Mouse (Mus musculus) lung, embryonic 16.5 days (tissue): ENCODE results near the gene Mlph. TPM values are rescaled to one million over a fixed set of nuclear protein-coding genes. Genes with fewer than 3 reads are reported as not detected.

Experiments used
- ATAC-seq: fragments of 200-750 bp; cut with Nextera tagmentation; 2 replicates; pipeline ENCODE4 v1.8.0; 2017; ENCODE audit warnings: low read depth, mild to moderate bottlenecking, moderate library complexity
- H3K27ac ChIP-seq: fragments of 300-500 bp; sonication (generic); 2 replicates; pipeline ENCODE4 v1.5.1; 2014; ENCODE audit warnings: mild to moderate bottlenecking, control low read depth, low read length
- H3K27me3 ChIP-seq: fragments of 300-500 bp; sonication (generic); 2 replicates; pipeline ENCODE4 v1.6.1; 2014; ENCODE audit warnings: low read depth, low read length, mixed read lengths; ENCODE audit not compliant: control insufficient read depth, insufficient read depth
- H3K36me3 ChIP-seq: fragments of 300-500 bp; sonication (generic); 2 replicates; pipeline ENCODE4 v1.6.1; 2014; ENCODE audit warnings: low read length; ENCODE audit not compliant: control insufficient read depth, insufficient read depth
- H3K4me1 ChIP-seq: fragments of 300-500 bp; sonication (generic); replicated peaks from 2 replicates; pipeline ENCODE4 v1.6.1; 2014; ENCODE audit warnings: low read length, mixed read lengths; ENCODE audit not compliant: control insufficient read depth, insufficient read depth
- H3K4me2 ChIP-seq: fragments of 300-500 bp; sonication (generic); 2 replicates; pipeline ENCODE4 v1.6.1; 2014; ENCODE audit warnings: low read depth, low read length, control low read depth
- H3K4me3 ChIP-seq: fragments of 300-500 bp; sonication (generic); 2 replicates; pipeline ENCODE4 v1.5.1; 2014; ENCODE audit warnings: mild to moderate bottlenecking, low read length, control low read depth
- H3K9ac ChIP-seq: fragments of 300-500 bp; sonication (generic); 2 replicates; pipeline ENCODE4 v1.6.1; 2014; ENCODE audit warnings: low read length, control low read depth
- H3K9me3 ChIP-seq: fragments of 300-500 bp; sonication (generic); 2 replicates; pipeline ENCODE4 v1.6.1; 2016; ENCODE audit warnings: low read length; ENCODE audit not compliant: control insufficient read depth
- WGBS: fragments of 180-500 bp; shearing (Covaris S2); extraction: QIAGEN DNeasy Blood & Tissue Kit; methylation state at CpG from one replicate; pipeline ENCODE4 v1.1.7; 2014; 5-methylcytosine and 5-hydroxymethylcytosine counted together
- polyA plus RNA-seq: library from polyadenylated mRNA; unstranded; fragments of >200 nt; fragmentation: Nextera tagmentation; extraction: Ambion mirVana; gene quantifications from 2 replicates; pipeline ENCODE4 v1.2.1, GENCODE M21; 2015

Mlph gene
- polyA plus RNA-seq = 1.5 and 2.0 TPM in 2 replicates

DNA sequence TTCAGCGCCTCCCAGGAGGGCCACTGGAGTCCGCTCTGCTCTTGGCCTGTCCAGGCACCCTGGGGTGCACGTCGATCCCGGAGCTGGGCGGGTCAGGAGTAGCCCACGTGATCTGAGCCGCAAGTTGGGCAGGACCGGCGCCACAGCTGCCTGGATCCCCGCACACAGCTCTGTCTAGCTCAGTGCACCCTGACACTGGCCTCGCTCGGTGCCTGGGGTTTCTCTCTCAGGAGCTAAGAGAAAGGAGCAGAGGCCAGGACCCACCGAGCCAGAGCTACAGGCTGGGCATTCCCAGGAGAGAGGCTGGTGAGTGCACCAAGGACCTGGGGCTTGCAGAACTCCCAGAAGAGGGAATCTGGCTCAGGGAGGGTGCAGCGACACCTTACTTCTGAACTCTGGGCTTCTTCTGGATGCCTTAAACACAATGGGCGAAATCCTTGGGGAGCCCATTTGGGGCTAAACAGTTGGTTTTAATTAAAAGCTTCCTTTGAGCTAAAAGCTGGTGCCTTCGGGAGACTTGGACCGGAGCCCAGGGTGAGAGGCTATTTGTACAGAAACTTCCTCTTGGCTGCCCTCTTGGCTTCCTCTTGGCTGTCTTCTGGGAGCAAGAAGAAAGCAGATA is at the start of gene Mlph:
Gene Mlph, plus strand, starts transcription at position 138 of the 622 bp plus-strand sequence.
- Histone ChIP-seq H3K27ac (peak within 1 kb of the TSS; percentile 77), H3K4me3 (peak within 1 kb of the TSS; percentile 41), H3K9ac (peak within 1 kb of the TSS; percentile 55), H3K9me3 (peaks cover 7% of the 10 kb centered on the region), H3K27me3 (no peaks in the 10 kb centered on the region; the same call in 1 of the 2 replicates), H3K4me1 (peaks cover 20% of the 10 kb centered on the region), H3K36me3 (no peaks in the 10 kb centered on the region), H3K4me2 (peak within 1 kb of the TSS; percentile 59)
- 5% methylated on average over 18 of the region's 18 CpGs for WGBS
- ATAC-seq = peak; percentile 73

DNA sequence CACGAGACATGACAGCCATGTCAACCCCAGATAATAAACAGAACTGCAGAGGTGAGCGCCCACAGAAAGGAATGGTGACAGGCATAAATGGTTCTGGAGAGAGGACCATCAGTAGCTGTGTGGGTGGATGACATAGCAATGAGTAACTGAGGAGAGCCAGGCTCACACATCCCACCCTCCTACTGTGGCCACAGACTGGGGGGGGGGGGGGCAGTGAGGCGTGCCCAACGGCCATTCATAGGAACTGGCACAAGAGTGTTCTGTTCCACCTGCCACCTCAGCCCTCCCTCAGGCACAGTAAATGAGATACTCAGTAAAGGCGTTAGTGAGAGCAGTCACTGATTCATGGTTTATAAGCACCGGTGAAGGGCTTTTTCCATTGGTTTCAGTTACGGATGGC is 48.2 kb upstream of the Mlph start:
- H3K4me3 ChIP-seq = no peak overlapping the region
- no peaks in the 10 kb centered on the region for H3K9me3 ChIP-seq
- H3K27ac ChIP-seq = no peak overlapping the region
- H3K9ac ChIP-seq = no peak overlapping the region
- no peak overlapping the region for H3K4me2 ChIP-seq
- no peak for ATAC-seq
- H3K36me3 ChIP-seq = no peaks in the 10 kb centered on the region
- no peaks in the 10 kb centered on the region for H3K4me1 ChIP-seq
- no peaks in the 10 kb centered on the region for H3K27me3 ChIP-seq
- 85% methylated on average over 7 of the region's 7 CpGs for WGBS

DNA sequence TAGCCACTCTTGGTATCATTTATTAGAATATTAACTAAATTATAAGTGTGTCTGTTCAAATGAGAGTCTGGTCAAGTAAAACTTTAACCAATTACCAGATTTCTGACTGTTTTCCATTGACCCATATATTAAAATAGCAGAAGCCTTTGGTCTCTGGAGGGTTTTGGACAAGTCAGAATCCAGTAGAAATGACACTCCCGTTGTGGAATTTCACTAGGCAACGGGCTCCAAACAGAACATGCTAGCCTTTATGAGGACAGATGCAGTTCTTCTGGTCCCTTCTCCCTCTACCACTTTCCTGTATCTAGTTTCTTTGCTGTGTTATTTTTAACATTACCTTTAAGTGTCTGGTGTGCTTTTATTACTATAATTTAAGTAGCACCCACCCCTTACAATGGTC is 44.3 kb upstream of the Mlph start:
- 70% methylated on average over 2 of the region's 2 CpGs for WGBS

DNA sequence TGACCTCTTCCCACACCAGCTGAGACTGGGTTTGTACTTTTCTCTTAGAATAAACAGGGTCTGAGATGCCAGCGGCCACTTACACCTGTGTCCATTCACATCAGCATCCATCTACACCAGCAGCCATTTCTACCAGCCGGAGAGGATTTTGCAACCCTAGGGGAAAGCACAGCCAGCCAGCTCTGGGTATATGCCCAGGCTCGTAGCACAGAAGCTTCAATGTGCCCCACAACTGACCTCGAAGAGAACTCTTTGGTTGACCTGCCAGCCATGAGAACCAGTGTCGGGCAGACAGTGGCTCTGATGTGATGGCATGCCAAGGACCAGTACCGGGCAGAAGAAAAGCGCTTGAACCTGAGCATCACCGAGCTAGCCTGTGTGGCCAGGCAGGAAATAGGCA is 39.5 kb upstream of the Mlph start:
- no peak overlapping the region for H3K9ac ChIP-seq

More for the DNA sequence above, 44.3 kb upstream of the Mlph start:
- Histone ChIP-seq H3K27me3 (no peaks in the 10 kb centered on the region), H3K4me1 (no peaks in the 10 kb centered on the region; the same call in 1 of the 2 replicates), H3K27ac (no peak overlapping the region), H3K9me3 (0 out of 2 replicates have a peak, but pooled peaks cover 3% of the 10 kb centered on the region), H3K4me3 (no peak overlapping the region), H3K36me3 (no peaks in the 10 kb centered on the region), H3K4me2 (no peak overlapping the region), H3K9ac (no peak overlapping the region)
- no peak for ATAC-seq

DNA sequence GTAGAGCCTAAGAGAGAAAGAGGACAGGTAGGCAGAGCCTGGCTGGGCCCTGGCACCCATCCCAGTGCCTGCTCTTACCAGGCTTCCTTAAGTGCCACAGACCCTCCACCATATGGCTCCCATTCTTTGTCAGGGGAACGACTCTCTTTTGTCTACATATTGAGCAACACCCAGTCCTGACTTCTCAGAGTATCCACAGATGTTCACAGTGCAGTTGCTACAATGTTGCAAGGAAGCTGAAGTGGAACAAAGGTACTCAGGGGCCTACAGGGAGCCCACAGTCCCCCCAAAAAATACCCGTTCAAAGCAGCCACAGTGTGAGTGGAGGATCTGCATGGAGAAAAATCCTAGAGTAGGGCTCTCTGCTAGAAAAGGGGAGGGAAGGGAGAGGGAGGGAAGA is 38.9 kb upstream of the Mlph start:
- ATAC-seq = peak; percentile 78
- no peak overlapping the region for H3K4me3 ChIP-seq
- peak overlapping the region; percentile 72 for H3K27ac ChIP-seq
- no peaks in the 10 kb centered on the region for H3K36me3 ChIP-seq
- no peak overlapping the region for H3K4me2 ChIP-seq
- H3K27me3 ChIP-seq = no peaks in the 10 kb centered on the region
- peaks cover 15% of the 10 kb centered on the region for H3K4me1 ChIP-seq
- H3K9ac ChIP-seq = no peak overlapping the region
- 20% methylated on average over 2 of the region's 2 CpGs for WGBS
- 0 out of 2 replicates have a peak, but pooled peaks cover 3% of the 10 kb centered on the region for H3K9me3 ChIP-seq

More for the DNA sequence above, 39.5 kb upstream of the Mlph start:
- Histone ChIP-seq H3K4me1 (peaks cover 15% of the 10 kb centered on the region), H3K9me3 (0 out of 2 replicates have a peak, but pooled peaks cover 3% of the 10 kb centered on the region), H3K27ac (peak overlapping the region; percentile 72; the same call in 1 of the 2 replicates), H3K4me3 (no peak overlapping the region), H3K36me3 (no peaks in the 10 kb centered on the region), H3K27me3 (no peaks in the 10 kb centered on the region), H3K4me2 (no peak overlapping the region)
- ATAC-seq = no peak
- 75% methylated on average over 8 of the region's 8 CpGs for WGBS

DNA sequence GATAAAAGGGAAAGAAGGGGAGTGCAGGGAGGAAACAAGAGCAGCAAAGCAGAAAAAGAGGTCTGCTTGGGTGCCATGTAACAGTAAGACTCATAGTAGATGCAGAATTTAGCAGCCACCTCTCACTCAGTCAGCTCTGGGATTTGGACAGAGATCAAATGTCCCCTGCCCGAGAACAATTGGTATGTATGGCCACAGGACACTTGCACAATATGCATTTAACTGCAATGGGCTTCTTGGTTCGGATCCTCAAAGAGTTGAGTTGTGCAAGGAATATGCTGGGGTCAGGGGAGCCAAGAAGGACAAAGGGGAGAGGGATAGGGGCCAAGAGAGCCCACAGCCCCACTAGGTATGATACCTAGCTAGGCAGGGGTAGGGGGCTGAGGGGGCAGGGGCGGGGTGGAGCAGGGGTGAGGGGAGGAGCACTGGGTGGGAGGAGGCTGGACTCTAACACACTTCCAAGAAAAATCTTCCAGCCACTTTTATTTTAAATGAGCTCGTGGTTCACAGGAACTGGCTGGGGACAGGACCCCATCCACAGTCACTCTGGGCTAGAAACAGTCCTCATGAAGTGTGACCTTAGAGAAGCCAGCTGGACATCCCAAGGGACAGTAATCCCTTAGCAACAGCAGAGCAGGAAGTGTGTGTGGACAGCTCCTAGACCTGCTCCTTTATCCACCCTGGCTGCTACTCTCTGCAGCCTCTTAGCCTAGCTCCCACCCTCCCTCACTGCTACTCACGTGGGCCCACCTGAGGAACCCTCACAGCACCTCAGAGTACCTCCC is 38.2 kb upstream of the Mlph start:
- peak; percentile 95 for ATAC-seq
- WGBS = 45% methylated on average over 5 of the region's 5 CpGs
- H3K27ac ChIP-seq = peak overlapping the region; percentile 72
- 0 out of 2 replicates have a peak, but pooled peaks cover 3% of the 10 kb centered on the region for H3K9me3 ChIP-seq
- H3K27me3 ChIP-seq = no peaks in the 10 kb centered on the region
- peaks cover 15% of the 10 kb centered on the region for H3K4me1 ChIP-seq
- no peak overlapping the region for H3K4me3 ChIP-seq
- 0 out of 2 replicates have a peak overlapping the region, but pooled peaks have one; percentile 15 for H3K9ac ChIP-seq
- H3K36me3 ChIP-seq = no peaks in the 10 kb centered on the region
- H3K4me2 ChIP-seq = no peak overlapping the region

DNA sequence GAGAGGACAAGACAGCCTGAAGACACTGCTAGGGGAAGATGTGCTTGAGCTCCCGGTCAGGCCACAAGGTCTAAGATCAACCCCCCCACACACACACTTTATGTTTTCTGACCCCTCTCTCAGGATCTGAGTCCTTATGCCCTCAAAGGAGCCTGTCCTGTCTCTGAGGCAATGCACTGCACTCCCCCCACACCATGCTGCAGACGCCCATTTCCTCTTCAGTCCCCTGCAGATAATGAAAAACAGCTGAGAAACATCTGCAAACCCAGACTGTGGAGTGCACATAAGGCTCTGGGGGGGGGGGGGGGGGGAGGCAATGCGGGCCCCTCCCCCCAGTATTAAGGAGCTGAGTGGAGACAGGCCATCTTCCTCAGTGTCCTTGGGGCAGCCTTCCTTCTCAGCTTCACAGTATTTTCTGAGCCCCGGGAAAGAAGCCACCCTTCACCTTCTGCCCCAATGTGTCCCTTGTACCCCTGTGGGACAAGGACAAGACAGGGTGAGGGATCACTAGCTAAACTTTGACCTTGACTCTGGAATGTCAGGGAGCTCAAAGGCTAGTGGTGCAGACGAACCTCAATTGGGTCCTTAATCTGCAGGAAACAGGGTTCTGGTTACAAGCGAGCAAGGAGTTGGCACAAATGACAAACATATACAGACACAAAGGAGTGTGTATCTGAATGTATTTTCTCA is 29.0 kb upstream of the Mlph start:
- Histone ChIP-seq H3K4me2 (no peak overlapping the region), H3K27me3 (no peaks in the 10 kb centered on the region), H3K4me3 (no peak overlapping the region), H3K27ac (peak overlapping the region; percentile 33), H3K4me1 (peaks cover 3% of the 10 kb centered on the region; the same call in 1 of the 2 replicates), H3K9ac (no peak overlapping the region), H3K36me3 (no peaks in the 10 kb centered on the region), H3K9me3 (no peaks in the 10 kb centered on the region; the same call in 1 of the 2 replicates)
- WGBS = 44% methylated on average over 5 of the region's 6 CpGs
- ATAC-seq = peak; percentile 96

DNA sequence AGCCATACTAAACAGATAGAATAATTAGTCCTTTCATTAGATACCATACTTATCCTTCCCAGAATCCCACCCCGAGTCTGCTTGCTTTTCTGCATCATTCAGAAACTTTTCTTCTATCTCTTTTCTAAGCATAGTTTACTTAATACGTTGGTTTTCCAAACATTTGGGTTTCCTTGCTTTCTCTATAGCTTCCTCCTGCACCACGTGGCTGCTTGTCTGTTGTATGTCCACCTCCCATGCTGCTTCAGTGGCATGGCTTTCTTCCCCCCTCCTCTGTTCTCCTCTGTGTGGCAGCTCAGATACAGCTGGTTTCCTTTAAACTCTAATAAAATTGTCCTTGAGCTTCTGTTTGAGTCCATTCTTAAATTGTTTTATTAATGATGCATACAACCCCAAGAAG is 20.4 kb upstream of the Mlph start:
- H3K27me3 ChIP-seq = no peaks in the 10 kb centered on the region

DNA sequence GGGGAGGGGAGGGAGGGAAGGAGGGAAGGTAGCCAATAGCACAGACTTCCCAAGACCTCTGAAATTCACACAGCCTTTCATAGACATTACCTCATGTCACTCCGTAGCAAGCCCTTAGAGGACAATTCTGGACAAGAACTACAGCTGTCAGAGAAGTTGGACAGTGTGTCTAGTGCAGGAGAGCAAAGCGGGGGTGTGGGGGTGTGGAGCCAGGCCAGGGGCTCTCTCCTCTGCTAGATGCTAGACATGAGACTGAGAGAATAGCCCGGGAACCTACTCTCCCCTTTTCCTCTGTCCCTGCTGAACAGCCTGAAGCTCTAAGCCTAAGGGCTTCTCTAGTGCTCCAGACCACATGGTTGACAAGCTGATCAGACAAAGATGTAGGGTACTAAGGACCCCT is 19.9 kb upstream of the Mlph start:
- 81% methylated on average over 3 of the region's 3 CpGs for WGBS
- Histone ChIP-seq H3K4me1 (peaks cover 11% of the 10 kb centered on the region), H3K4me2 (no peak overlapping the region), H3K36me3 (no peaks in the 10 kb centered on the region), H3K4me3 (no peak overlapping the region), H3K27me3 (no peaks in the 10 kb centered on the region), H3K9ac (no peak overlapping the region), H3K27ac (peak overlapping the region; percentile 13; the same call in 1 of the 2 replicates), H3K9me3 (no peaks in the 10 kb centered on the region)
- ATAC-seq = no peak

More for the DNA sequence above, 20.4 kb upstream of the Mlph start:
- H3K4me2 ChIP-seq = no peak overlapping the region
- no peaks in the 10 kb centered on the region for H3K36me3 ChIP-seq
- H3K27ac ChIP-seq = peak overlapping the region; percentile 13; the same call in 1 of the 2 replicates
- no peak overlapping the region for H3K4me3 ChIP-seq
- WGBS = 27% methylated on average over 3 of the region's 3 CpGs
- no peak overlapping the region for H3K9ac ChIP-seq
- no peaks in the 10 kb centered on the region for H3K9me3 ChIP-seq
- no peak for ATAC-seq
- peaks cover 11% of the 10 kb centered on the region for H3K4me1 ChIP-seq
